In genomic region chr11:75462865-75463336, GRCm38 (mm10) we compare ENCODE assay signal across 8 mouse cellular contexts. TPM values are rescaled to one million over a fixed set of nuclear protein-coding genes. Genes with fewer than 3 reads are reported as not detected.
DNase-seq lines count a peak whose midpoint lies in the region; ATAC-seq lines count a peak whose summit lies in the region.

No protein-coding gene starts in this region.

- ATAC-seq in hindbrain, embryonic 13.5 days (ENCODE audit: low FRiP score): no peak
- peak; percentile 20; the same call in 1 of the 2 replicates for ATAC-seq in megakaryocyte-erythroid progenitor cell, adult 5-6 weeks (replicated peaks; ENCODE audit: low FRiP score, low TSS enrichment, poor library complexity, severe bottlenecking)

- intact Hi-C loops in left cerebral cortex, postnatal 25 days (cut with DNase I): loop anchor here (5.0 kb wide), 1 partner anchor 271 kb away; the partner anchor contains the start of genes Dph1 and Rtn4rl1

- 7% methylated on average over 9 of the region's 9 CpGs for WGBS in hindbrain, embryonic 13.5 days

- H3K4me2 ChIP-seq in hindbrain, embryonic 13.5 days: peak overlapping the region; percentile 98

- H3K4me1 ChIP-seq in hindbrain, embryonic 13.5 days (replicated peaks): peaks cover 42% of the 10 kb centered on the region

- H3K9me3 ChIP-seq in hindbrain, embryonic 13.5 days: no peaks in the 10 kb centered on the region

- H3K4me3 ChIP-seq in hindbrain, embryonic 13.5 days: peak overlapping the region; percentile 76

- H3K27ac ChIP-seq in hindbrain, embryonic 13.5 days: peak overlapping the region; percentile 78; the same call in 1 of the 2 replicates

- peaks cover 23% of the 10 kb centered on the region for H3K36me3 ChIP-seq in hindbrain, embryonic 13.5 days

- peak overlapping the region; percentile 81; the same call in 1 of the 2 replicates for H3K9ac ChIP-seq in hindbrain, embryonic 13.5 days

- peak; percentile 80 for DNase-seq in WW6 (ENCODE audit: low read depth, low spot score)
- DNase-seq in cerebellum, adult 8-10 months: peak; percentile 49
- peak; percentile 91 for DNase-seq in forelimb bud, embryonic 11.5 days (ENCODE audit: low read depth, low spot score)
- DNase-seq in left cerebral cortex, postnatal 25 days (ENCODE audit: low spot score in 2 of 2): peak; percentile 49 to 64
- peak; percentile 94 for DNase-seq in skeletal muscle tissue, adult 2 months (ENCODE audit: low read depth, low spot score)
- DNase-seq in T-cell, adult 2 months (ENCODE audit: low spot score): no peak

- H3K27me3 ChIP-seq in hindbrain, embryonic 13.5 days: 0 out of 2 replicates have a peak, but pooled peaks cover 8% of the 10 kb centered on the region

RNA-seq across cellular contexts. Expression of gene Tlcd2, which starts 1.4 kb away (rescaled TPM):
- 2.7 and 3.4 TPM in 2 replicates for polyA plus RNA-seq in hindbrain, embryonic 13.5 days (2015; fragmentation: Nextera tagmentation; extraction: Ambion mirVana)
- total RNA-seq in left cerebral cortex, postnatal 25 days (2021): under 1 TPM; 0.69 to 0.80 TPM
- total RNA-seq in megakaryocyte-erythroid progenitor cell, adult 5-6 weeks (2014; fragmentation: Nextera tagmentation): 13.8 and 19.9 TPM in 2 replicates
- 9.5 and 14.7 TPM in 2 replicates for total RNA-seq in megakaryocyte-erythroid progenitor cell, adult 5-6 weeks (2017)

RNA-seq across cellular contexts. Expression of gene Wdr81, which starts 8.4 kb away (rescaled TPM):
- polyA plus RNA-seq in hindbrain, embryonic 13.5 days (2015; fragmentation: Nextera tagmentation; extraction: Ambion mirVana): 6.2 and 7.1 TPM in 2 replicates
- 10 to 100 TPM; 17.4 to 18.7 TPM for total RNA-seq in left cerebral cortex, postnatal 25 days (2021)
- 24.6 and 32.2 TPM in 2 replicates for total RNA-seq in megakaryocyte-erythroid progenitor cell, adult 5-6 weeks (2014; fragmentation: Nextera tagmentation)
- 7.1 and 23.4 TPM in 2 replicates for total RNA-seq in megakaryocyte-erythroid progenitor cell, adult 5-6 weeks (2017)

RNA-seq across cellular contexts. Expression of gene Serpinf2, which starts 23.5 kb away (rescaled TPM):
- polyA plus RNA-seq in hindbrain, embryonic 13.5 days (2015; fragmentation: Nextera tagmentation; extraction: Ambion mirVana): 0.12 TPM in 1 of 2 replicates, not detected in the other
- total RNA-seq in left cerebral cortex, postnatal 25 days (2021): not detected
- total RNA-seq in megakaryocyte-erythroid progenitor cell, adult 5-6 weeks (2014; fragmentation: Nextera tagmentation): 1.3 TPM in 1 of 2 replicates, not detected in the other
- not detected in 2 replicates for total RNA-seq in megakaryocyte-erythroid progenitor cell, adult 5-6 weeks (2017)

RNA-seq across cellular contexts. Expression of gene Prpf8, which starts 23.7 kb away (rescaled TPM):
- polyA plus RNA-seq in hindbrain, embryonic 13.5 days (2015; fragmentation: Nextera tagmentation; extraction: Ambion mirVana): 49.2 and 51.8 TPM in 2 replicates
- total RNA-seq in left cerebral cortex, postnatal 25 days (2021): 100 to 1,000 TPM; 120 to 127 TPM
- total RNA-seq in megakaryocyte-erythroid progenitor cell, adult 5-6 weeks (2014; fragmentation: Nextera tagmentation): 160 and 198 TPM in 2 replicates
- total RNA-seq in megakaryocyte-erythroid progenitor cell, adult 5-6 weeks (2017): 118 and 144 TPM in 2 replicates

RNA-seq across cellular contexts. Expression of gene Serpinf1, which starts 40.4 kb away (rescaled TPM):
- polyA plus RNA-seq in hindbrain, embryonic 13.5 days (2015; fragmentation: Nextera tagmentation; extraction: Ambion mirVana): 55.4 and 63.1 TPM in 2 replicates
- 10 to 100 TPM; 16.7 to 17.3 TPM for total RNA-seq in left cerebral cortex, postnatal 25 days (2021)
- 0.59 TPM in 1 of 2 replicates, not detected in the other for total RNA-seq in megakaryocyte-erythroid progenitor cell, adult 5-6 weeks (2014; fragmentation: Nextera tagmentation)
- total RNA-seq in megakaryocyte-erythroid progenitor cell, adult 5-6 weeks (2017): 0.47 and 6.4 TPM in 2 replicates

Comparison
In these comparisons a context has a peak if more than half of its experiments do, and no peak if none do; other contexts are left out.
1. RNA of gene Tlcd2, which starts 1.4 kb away (total RNA-seq): 9.5 to 19.9 TPM in megakaryocyte-erythroid progenitor cell, adult 5-6 weeks; 0.69 to 0.80 TPM in left cerebral cortex, postnatal 25 days; every median in the first group is over 4 times any median in the second.